Mouse (Mus musculus) thymus, adult 2 months (tissue): ENCODE measurements at regions not wholly inside any gene's neighbourhood (a gene's known extent, or its start where the extent isn't known, plus 50 kb on each side); places are given as distances from the start of the nearest gene placed in this dataset.

Source experiments
- CTCF ChIP-seq: fragments of 200-500 bp; IDR thresholded peaks from 2 replicates; pipeline ENCODE4 v1.5.1; 2012; ENCODE audit warnings: mild to moderate bottlenecking, control low read depth, low read length, moderate library complexity, borderline replicate concordance; ENCODE audit not compliant: control insufficient read depth, poor library complexity, insufficient read depth; ENCODE audit errors: extremely low read depth
- POLR2A ChIP-seq: fragments of 200-500 bp; IDR thresholded peaks from 2 replicates; pipeline ENCODE4 v1.6.1; 2012; ENCODE audit warnings: mild to moderate bottlenecking, low read length, control low read depth, moderate library complexity; ENCODE audit not compliant: control insufficient read depth, poor library complexity, insufficient read depth; ENCODE audit errors: extremely low read depth

DNA sequence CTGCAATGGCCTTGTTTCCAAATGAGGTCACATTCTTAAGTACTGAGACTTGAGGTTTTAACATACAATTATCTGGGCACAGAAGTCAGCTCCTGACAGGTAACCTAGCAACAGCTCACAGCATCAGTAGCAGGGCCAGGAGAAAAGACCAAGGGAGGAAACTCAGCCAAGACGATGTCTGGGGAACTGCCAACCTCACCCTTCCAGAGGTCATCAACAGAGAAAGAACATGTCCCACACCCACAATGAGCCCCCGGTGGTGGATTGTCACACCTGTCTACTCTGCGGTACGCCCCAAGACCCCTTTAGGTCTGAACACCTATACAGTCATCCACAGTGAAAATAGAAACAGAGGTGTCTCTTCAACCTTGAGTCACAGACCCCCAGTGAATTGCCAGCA lies 140.0 kb downstream of the Tmem17 start:
- TF ChIP-seq CTCF (no peak), POLR2A (no peak)
